Mouse (Mus musculus) macrophage (primary cell): ENCODE results near the gene Commd2. TPM values are rescaled to one million over a fixed set of nuclear protein-coding genes. Genes with fewer than 3 reads are reported as not detected.

Experiments
- polyA plus RNA-seq: library from polyadenylated mRNA; stranded (reverse); fragments of 250-400 nt; gene quantifications from 3 replicates; pipeline ENCODE4 v1.2.4, GENCODE M21; 2018; ENCODE audit warnings: inconsistent platforms

The Commd2 gene
- polyA plus RNA-seq, 1 experiment from 2014 or later = 10.2 TPM

Other genes with a start within 250 kb of the Commd2 start
- not detected in 3 replicates for gene Tm4sf4, start 226.4 kb downstream of the Commd2 start, polyA plus RNA-seq
- not detected in 3 replicates for gene Wwtr1, start 75.8 kb downstream of the Commd2 start, polyA plus RNA-seq
- gene Ankub1, start 41.1 kb upstream of the Commd2 start, polyA plus RNA-seq = not detected in 3 replicates
- gene Rnf13, start 84.3 kb upstream of the Commd2 start, polyA plus RNA-seq = 141 to 225 TPM (median 198 TPM) in 3 replicates
- 1.5 to 4.7 TPM (median 3.5 TPM) in 3 replicates for gene Pfn2, start 196.4 kb upstream of the Commd2 start, polyA plus RNA-seq